Mouse (Mus musculus) bone marrow, adult 2 months (tissue): ENCODE data around the gene Srebf2. TPM values are rescaled to one million over a fixed set of nuclear protein-coding genes. Genes with fewer than 3 reads are reported as not detected.

Experiments used
- H3K27ac ChIP-seq: fragments of 200-500 bp; 2 replicates; pipeline ENCODE4 v1.5.1; 2012; ENCODE audit warnings: low read depth, mild to moderate bottlenecking, control low read depth, inconsistent platforms, low read length; ENCODE audit not compliant: control insufficient read depth, poor library complexity, insufficient read depth
- H3K4me1 ChIP-seq: fragments of 200-500 bp; 2 replicates; pipeline ENCODE4 v1.6.1; 2011; ENCODE audit warnings: low read length; ENCODE audit not compliant: control insufficient read depth, insufficient read depth
- H3K4me3 ChIP-seq: fragments of 200-500 bp; replicated peaks from 2 replicates; pipeline ENCODE3; 2011; ENCODE audit warnings: mild to moderate bottlenecking, low read depth, low read length, control low read depth; ENCODE audit not compliant: control insufficient read depth
- CTCF ChIP-seq: fragments of 200-500 bp; IDR thresholded peaks from 2 replicates; pipeline ENCODE4 v1.5.1; 2011; ENCODE audit warnings: low read length, control low read depth; ENCODE audit not compliant: control insufficient read depth, insufficient read depth
- POLR2A ChIP-seq: fragments of 200-500 bp; IDR thresholded peaks from 2 replicates; pipeline ENCODE4 v1.6.1; 2011; ENCODE audit warnings: low read depth, mild to moderate bottlenecking, control low read depth, low read length, borderline replicate concordance; ENCODE audit not compliant: control insufficient read depth
- WGBS: fragments of 180-500 bp; shearing (Covaris S2); methylation state at CpG from one replicate; pipeline ENCODE4 v1.1.7; 2018; 5-methylcytosine and 5-hydroxymethylcytosine counted together
- polyA plus RNA-seq: library from polyadenylated mRNA; stranded (reverse); fragments of >200 nt; gene quantifications from 2 replicates; pipeline ENCODE4 v1.2.4, GENCODE M21; 2011; ENCODE audit warnings: low replicate concordance; ENCODE audit not compliant: missing spikeins, insufficient read depth, insufficient read length

The Srebf2 gene
- polyA plus RNA-seq, 1 experiment = 46.3 TPM

DNA sequence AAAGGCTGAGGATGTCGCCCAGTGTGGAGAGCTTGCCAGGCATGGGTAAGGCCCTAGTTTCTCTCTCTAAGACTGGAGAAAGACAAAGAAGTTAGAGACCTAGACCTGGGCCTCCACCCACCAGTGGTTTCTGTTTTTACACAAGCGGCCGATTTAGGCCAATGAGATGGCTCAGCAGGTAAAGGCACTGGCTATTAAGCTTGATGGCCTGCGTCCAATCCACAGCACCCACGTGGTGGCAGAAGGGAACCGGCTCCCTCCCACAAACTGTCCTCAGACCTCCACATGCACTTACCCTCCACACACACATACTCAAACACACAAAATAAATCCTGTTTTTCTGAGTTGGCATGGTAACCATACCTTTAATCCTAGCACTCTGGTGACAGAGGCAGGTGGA, 55.1 kb downstream of the Srebf2 start:
- 68% methylated on average over 6 of the region's 6 CpGs for WGBS
- Histone ChIP-seq H3K27ac (no peak overlapping the region), H3K4me1 (peaks cover 4% of the 10 kb centered on the region; the same call in 1 of the 2 replicates), H3K4me3 (no peak overlapping the region)
- TF ChIP-seq POLR2A (no peak), CTCF (no peak)

DNA sequence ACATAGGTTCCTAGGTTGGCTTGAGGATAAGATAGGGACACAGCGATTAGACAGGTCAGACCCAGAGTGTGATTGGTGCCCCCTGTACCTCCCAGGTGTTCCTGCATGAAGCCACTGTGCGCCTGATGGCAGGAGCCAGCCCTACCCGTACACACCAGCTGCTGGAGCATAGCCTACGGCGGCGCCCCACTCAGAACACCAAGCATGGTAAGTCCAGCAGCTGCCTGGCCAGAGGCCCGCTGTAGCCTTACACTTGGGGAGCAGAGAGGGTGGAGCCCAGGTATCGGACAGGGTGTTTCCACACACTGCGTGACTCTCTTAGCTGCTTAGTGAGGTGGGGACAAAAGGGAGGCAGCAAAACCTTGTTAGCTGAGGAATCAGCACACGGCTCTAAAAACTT, 56.1 kb downstream of the Srebf2 start:
- WGBS = 94% methylated on average over 10 of the region's 10 CpGs
- no peak for TF ChIP-seq POLR2A
- TF ChIP-seq CTCF = no peak
- H3K4me1 ChIP-seq = peaks cover 3% of the 10 kb centered on the region; the same call in 1 of the 2 replicates
- no peak overlapping the region for H3K4me3 ChIP-seq
- no peak overlapping the region for H3K27ac ChIP-seq

DNA sequence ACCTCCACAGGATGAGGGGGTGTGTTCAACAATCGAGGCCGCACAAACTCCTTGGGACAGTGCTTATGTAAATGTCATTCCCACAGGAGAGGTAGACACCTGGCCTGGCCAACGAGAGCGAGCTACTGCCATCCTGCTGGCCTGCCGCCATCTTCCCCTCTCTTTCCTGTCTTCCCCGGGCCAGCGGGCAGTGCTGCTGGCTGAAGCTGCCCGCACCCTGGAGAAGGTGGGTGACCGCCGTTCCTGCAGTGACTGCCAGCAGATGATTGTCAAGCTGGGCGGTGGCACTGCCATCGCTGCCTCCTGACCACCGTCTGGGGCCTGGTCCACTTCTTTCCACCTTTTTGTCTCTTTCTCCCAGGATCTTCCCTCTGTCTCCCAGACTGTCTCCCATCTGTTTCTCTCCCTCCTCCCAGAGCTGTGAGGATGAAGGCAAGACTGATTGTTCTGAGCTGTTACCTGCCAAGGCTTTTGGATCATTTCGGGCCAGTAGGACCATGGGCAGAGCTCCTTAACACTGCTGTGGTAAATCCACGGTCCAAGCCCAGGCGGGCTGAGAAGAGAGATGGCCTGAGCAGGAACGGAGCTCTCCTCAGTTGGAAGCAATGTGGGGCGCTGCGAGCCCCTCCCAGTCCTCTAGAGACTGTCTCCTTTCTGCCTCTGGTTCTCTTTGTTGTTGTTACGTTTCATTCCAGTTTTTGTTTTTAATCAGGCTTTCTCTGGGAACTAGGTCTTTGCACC, 56.8 kb downstream of the Srebf2 start:
- WGBS = 89% methylated on average over 20 of the region's 20 CpGs
- Histone ChIP-seq H3K4me1 (no peaks in the 10 kb centered on the region; the same call in 1 of the 2 replicates), H3K27ac (no peak overlapping the region), H3K4me3 (no peak overlapping the region)
- no peak for TF ChIP-seq CTCF
- no peak for TF ChIP-seq POLR2A

DNA sequence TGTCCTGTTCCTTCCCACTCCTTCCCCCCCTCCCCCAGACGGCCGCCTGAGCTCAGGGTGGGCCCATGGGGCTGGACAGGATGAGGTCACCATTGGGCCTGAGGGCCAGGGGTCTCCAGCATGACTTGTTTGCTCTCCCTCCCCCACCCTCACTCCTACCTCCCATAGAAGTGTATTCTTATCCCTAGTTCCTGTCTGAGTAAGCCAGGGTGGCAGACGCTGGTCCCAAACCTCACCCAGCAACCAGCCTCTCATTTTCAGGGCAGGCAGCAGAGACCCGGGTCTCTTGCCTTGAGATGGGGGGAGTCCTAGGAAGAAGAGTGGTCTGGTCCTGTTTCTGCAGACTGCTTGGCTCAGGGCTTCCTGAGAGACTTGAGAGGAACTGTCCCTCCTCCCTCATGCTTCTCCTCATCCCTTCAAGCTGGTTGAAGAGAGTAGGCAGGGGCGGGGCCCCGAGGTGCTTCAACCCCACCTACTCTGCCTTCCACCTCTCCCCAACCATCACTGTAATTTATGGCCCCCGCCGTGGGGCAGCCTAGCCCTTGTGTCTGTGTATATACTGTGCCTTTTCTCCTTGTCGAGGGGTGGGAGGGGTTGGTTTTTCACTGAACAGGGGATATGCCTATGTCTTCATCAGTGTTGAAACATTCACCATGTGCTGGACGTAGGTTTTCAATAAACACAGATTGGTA, 57.8 kb downstream of the Srebf2 start:
- TF ChIP-seq POLR2A = no peak
- TF ChIP-seq CTCF = no peak
- Histone ChIP-seq H3K4me3 (no peak overlapping the region), H3K4me1 (no peaks in the 10 kb centered on the region; the same call in 1 of the 2 replicates), H3K27ac (no peak overlapping the region)
- WGBS = 63% methylated on average over 10 of the region's 10 CpGs

DNA sequence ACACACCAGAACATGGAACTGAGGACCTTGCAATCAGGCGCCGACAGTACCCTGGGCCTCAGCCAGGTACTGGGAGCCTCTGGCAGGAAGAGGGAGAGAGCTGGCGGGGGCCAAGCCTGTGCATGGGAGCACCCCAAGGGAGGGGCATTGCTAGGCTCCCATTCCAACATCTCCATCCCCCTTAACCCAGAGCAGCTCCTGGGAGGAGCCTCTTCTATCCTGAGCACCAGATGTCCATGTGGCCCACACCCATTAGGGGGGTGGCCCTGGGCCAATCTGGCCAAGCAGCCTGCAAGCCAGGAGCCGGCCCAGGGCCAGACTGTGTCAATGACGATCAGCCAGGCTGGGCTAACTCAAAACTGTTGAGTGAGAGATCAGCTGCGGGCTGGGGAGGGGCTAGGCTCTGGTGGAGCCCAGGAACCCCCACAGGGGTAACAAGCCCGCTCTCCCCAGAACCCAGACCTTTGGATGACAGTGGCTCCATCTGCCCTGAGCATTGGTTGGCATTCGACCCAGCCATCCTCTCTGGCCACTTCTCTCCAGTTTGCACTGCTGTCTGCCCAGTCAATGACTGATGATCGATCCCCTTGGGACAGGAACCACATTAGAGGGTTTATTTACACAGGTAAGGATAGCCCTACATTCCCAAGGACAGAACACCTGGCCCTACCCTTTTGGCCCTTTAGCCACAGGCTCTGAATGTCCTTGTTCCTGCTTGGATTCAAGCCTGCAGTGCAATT, 59.6 kb downstream of the Srebf2 start:
- no peak for TF ChIP-seq POLR2A
- TF ChIP-seq CTCF = no peak
- 83% methylated on average over 9 of the region's 9 CpGs for WGBS
- H3K4me3 ChIP-seq = no peak overlapping the region
- no peaks in the 10 kb centered on the region; the same call in 1 of the 2 replicates for H3K4me1 ChIP-seq
- no peak overlapping the region for H3K27ac ChIP-seq

DNA sequence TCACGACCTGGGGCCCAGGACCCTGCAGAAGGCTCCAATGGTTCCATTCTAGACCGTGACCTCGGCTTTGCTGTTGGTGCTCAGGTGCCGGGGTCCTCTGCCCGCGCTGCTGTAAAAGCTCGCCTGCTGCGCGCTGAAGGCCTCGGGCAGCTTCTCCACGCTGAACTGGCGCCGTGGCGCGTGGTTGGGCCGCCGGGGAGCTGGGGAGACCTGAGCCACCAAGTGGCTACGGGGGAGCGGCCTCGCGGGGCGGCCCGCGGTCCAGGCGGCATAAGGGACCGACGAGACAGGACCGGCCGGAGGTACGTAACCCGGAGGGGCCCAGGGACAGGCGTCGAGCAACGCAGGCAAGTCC, 60.1 kb downstream of the Srebf2 start:
- no peaks in the 10 kb centered on the region; the same call in 1 of the 2 replicates for H3K4me1 ChIP-seq
- H3K27ac ChIP-seq = no peak overlapping the region
- TF ChIP-seq CTCF (no peak), POLR2A (no peak)
- no peak overlapping the region for H3K4me3 ChIP-seq
- WGBS = 94% methylated on average over 34 of the region's 34 CpGs

DNA sequence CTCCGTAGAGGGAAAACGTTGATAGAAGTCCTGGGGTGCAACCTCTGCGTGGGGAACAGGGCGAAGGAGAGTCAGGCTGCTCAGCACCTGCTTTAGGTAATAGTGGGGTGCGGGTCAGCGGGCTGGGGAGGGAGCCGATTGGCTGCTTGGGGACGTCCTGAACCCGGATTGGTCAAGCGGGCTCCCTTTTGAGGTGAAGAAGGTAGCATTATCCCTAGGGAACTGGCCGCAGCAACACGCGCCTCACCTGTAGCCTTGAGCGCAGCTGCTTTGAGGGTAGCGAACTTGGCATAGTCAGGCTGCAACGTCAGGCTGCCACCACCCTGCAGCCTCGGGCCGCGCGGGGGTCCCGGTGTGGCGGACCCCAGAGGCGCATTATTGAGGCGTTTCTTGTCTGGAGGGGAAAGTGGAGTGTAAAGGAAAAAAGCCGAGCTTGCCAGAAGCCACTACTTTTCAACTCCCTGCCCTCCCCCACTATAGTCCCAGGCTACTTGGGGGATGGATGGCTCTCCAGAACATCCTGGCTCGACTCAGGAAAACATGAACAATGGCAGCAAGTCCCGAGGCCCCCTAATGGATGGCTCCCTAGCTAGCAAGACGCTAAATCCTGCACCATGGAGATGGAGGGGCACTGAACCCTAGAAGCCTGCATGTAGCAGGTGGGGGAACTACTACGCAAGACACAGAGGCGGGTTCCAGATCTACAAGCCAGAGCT, 60.7 kb downstream of the Srebf2 start:
- Histone ChIP-seq H3K27ac (no peak overlapping the region), H3K4me3 (no peak overlapping the region), H3K4me1 (no peaks in the 10 kb centered on the region; the same call in 1 of the 2 replicates)
- TF ChIP-seq CTCF (no peak), POLR2A (no peak)
- WGBS = 89% methylated on average over 30 of the region's 30 CpGs

DNA sequence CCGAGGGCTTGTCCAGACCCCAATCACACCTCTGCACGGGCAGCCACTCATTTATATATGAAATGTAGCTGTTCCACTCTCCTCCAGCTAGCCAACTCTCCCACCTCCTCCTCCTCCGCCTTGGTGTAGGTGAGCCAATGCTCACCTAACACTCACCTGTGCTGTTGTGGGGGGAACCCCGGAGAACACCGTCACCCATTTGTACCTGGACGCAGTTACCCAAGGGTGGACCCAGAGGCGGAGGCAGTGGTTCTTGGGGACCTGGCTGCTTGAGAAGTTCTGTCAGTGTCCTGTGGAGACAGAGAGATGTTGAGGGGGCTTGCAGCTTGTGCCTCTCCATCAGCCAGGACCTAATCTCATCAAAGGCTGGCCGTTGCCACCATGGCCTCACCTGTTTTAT, 61.3 kb downstream of the Srebf2 start:
- Histone ChIP-seq H3K4me3 (no peak overlapping the region), H3K27ac (no peak overlapping the region), H3K4me1 (no peaks in the 10 kb centered on the region; the same call in 1 of the 2 replicates)
- 85% methylated on average over 8 of the region's 8 CpGs for WGBS
- no peak for TF ChIP-seq POLR2A
- no peak for TF ChIP-seq CTCF
